Mouse (Mus musculus) cerebellum, postnatal 36 days (tissue): Measurements from ENCODE around the gene Sox5.

Experiments
- DNase-seq, 2 experiments: peaks; one replicate each; pipeline ENCODE4 v3.0.0; 2021 to 2022; ENCODE audit warnings: mixed read lengths in 2 of 2

The Sox5 gene

DNA sequence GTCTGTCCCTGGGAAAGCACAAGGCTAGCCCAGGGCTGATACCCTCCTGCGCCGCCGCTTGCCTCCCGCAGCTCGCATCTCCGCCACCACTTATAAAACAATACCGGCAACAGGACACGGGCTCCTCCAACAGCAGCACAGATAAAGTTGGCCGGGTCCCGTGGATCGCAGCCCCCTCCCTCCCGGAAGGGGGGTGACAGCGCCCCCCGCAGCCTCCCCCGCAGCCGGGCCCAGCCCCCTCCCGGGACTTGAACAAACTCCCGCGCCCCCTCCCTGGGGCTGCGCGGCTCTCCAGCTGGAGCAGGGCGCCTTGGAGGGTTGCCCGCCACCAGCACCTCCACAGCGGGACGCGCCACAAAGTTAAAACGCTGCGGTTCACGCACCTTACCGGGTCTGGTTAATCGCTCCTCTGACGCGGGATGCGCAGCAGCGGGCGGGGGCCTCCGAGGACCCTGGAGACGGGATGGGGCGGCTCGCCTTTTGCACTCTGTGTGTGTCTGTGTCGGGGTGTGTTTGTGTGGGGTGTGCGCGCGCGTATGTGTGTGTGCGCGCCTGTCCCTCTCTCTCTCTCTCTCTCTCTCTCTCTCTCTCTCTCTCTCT is at the start of gene Sox5:
Sox5 (minus strand) TSS at position 547 of the 600 bp plus-strand sequence.
- DNase-seq, result peak; percentile 44 to 48

DNA sequence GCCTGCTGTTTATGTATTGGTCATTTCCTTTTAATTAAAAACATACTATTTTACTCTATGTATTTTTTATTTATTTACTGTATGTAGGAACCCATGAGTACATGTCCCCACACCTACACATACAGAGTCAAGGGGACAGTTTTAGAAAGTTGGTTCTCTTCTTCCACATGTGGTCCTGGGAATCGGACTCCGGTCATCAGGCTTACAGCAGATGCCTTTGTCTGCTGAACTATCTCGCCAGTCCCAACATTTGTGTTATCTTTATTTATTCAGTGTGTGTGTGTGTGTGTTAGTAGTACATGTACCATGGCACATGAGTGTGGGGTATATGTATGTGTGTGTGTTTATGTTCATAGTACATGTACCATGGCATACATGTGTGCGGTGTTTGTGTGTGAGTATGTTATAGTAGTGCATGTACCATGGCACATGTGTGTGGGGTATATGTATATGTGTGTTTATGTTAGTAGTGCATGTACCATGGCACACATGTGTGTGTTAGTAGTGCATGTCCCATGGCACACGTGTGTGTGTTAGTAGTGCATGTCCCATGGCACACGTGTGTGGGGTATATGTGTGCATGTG is 43.3 kb upstream of the Sox5 start:
- no peak for DNase-seq

DNA sequence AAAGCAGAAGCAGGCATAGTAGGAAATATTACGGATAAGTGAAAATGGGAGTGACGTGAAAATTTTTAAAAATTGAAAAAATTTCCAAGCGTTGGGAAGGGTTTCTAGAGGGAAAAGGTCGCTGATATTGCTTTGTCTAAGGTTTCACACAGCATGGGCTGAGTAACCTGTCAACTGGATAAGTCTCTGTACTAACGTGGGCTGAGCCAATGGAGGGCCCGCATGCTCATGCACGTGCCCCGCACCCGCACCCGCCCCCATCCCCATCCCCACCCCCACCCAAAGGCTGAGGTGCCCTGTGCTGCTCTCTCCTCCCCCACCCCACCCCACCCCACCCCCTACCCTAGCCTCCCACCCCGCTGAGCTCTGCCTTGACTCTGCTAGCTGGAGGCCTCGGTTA is 42.4 kb upstream of the Sox5 start:
- no peak for DNase-seq

DNA sequence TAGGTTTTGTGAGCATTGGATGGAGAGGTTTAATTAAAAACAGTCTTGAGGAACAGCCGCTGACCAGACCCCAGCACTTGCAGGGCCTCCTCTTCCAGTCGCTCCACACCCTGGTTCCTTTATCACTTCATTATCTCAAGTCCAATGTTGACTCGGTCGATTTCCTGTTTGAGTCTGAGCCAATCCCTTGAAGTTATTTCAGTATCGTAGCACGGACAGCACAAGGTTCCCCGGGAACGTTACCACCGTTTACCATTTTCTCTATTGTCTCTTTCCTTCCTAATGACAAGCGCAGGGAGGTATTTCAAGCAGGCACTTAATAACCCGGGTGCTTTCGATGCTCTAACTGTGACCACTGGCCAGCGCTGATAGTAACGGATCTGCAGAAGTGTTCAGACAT is 40.8 kb upstream of the Sox5 start:
- DNase-seq, result no peak

DNA sequence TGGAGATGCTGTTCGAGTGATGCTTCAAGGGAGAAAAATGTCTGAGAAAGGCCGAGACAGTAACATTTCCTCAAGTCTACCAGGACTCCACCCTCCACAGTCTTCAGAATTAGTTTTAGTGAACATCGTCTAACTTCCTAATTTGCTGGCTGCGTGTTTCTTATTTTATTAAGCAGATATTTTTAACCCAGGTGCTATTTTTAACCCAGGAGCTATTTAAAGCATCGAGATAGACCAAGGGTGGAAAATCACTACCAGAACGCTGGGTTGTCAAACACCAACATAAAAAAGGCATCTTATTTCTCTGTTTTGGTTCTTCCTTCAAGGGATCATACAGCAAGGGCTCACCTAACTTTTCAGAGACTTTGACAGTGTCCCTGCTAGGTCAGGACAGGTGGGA is 39.2 kb upstream of the Sox5 start:
- no peak for DNase-seq

DNA sequence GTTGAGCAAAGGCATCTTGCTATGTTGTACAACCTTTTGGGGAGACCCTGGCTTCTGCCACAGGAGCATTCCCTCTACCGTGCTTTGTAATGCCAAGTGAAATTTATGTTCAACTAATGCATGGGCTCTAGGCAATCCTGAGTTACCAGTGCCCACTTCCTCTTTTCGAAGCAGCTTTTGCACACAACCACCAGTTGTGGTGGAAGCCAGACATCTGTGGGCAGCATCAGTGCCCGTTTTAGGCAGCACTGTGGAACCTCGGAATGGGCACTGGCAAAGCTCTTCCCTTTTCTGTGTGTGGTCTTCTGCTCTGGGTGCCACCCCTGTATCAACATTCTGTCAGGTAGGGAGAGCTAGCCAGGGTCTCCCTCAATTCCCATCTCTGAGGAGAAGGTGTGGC is 36.2 kb upstream of the Sox5 start:
- DNase-seq, result no peak

DNA sequence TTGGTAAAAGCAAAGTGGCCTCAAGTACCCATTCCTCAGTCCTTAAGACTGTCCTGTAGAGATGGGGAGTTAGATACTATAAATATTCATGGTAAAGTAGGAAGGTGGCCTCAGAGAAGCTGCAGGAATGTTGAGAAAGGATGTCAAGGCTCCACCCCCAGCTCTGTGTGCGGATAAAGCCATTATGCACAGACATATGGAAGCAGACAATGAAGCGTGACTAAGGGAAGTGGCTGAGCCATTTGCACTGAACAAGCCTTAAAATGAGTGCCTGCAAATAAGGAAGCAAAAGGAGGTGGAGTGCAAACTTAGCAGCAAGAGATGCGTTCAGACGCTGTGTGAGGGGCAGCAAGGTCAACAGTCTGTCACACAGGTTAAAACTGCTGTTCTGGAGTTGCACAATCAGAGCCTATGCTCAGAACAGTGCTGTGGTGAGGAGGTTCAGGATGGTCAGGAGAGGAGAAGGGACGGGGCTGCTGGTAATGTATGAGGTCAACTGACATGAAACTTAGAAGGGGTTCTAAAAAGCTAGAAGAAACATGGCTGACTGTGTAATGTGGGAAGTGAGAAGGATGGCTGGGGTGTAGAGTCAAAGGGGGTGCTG is 35.7 kb upstream of the Sox5 start:
- no peak for DNase-seq

DNA sequence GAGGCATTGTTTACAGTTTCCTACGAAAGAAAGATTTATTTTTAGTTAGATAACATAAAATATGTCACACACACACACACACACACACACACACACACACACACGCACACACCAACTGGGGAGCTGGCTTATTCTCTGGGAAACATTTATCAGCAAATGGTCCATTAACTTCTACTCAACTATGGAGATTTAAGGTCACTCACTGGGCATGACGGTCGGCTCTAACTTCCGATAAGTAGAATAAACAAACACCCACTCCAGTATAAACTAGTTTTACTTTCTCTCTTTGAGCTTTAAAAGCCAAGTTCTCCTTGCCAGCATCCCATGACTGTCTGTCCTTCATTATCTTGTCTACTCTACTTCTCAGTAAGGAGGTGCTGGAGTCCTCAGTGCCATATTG is 33.8 kb upstream of the Sox5 start:
- no peak for DNase-seq

DNA sequence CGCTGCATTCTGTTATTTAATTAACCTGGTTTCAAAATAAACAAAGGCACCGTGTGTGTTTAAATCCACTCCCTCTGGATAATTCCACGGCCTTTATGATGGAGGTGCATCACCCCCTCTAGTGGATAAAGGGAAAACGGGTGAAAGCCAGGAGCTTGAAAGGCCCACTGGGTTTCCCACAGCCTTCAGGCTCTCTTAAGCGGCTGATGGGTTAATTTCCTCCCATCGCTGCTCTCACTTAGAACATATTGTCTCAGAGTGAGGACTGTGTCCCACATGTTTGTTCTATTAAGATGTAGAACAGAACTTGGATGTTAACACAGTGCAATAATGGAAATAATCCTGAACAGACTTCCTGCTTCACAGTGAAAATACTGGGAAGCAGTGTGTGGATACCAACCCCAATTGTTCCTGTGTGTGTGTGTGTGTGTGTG is 33.2 kb upstream of the Sox5 start:
- DNase-seq, result peak; percentile 17 to 45

DNA sequence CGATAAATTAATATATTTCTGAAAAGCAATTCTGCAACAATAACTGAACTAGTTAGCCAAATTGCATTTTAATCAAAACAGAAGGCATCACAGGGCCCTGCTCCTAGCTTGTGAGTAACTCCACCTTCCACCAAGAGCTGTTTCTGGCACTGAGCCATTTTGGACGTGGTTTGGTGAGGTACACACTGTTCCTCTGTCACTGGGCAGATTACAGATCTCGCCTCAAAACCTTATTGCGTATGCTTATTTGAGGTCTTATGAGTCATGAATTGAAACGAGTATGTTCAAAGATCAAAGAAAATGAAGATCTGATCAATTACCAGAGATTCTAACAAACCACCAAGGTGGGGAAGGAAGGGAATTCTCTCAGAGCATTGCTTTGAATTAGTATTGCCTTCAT is 22.5 kb upstream of the Sox5 start:
- DNase-seq, result no peak

DNA sequence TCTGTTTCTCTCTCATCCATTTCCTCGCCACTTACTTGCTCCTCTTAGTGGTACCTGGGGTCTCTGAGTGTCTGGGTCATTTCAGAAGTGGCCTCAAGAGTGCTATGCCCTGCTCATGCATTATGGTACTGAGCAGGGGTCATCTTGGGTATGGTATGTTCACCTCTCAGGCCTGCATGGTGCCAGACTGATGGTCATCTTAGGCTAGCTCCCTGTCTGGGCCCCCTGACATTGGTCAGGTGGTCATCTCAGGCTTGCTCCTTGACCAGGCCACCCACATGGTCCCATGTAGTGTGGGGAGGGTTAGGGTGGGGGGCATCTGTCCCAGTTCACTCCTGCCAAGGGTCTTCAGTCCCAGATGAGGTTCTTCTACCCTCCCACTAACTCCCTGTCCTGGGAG is 21.3 kb upstream of the Sox5 start:
- DNase-seq, result no peak

DNA sequence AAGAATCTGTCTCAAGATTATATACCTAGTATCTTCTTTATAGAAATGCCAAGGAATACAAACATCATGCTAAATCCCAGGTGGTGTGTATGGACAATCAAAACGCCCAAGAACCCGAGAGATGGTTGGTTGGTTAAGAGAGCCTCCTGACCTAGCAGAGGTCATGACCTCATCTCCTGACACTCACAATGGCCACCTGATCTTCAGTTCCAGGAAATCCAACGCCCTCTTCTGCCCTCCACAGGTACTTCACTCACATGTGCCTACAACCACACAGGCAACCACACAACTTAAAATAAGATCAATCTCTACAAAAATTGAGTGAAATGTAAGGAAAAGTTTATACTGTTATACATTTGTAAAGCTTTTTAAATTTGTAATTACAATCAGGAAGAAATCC is 12.6 kb upstream of the Sox5 start:
- no peak for DNase-seq

DNA sequence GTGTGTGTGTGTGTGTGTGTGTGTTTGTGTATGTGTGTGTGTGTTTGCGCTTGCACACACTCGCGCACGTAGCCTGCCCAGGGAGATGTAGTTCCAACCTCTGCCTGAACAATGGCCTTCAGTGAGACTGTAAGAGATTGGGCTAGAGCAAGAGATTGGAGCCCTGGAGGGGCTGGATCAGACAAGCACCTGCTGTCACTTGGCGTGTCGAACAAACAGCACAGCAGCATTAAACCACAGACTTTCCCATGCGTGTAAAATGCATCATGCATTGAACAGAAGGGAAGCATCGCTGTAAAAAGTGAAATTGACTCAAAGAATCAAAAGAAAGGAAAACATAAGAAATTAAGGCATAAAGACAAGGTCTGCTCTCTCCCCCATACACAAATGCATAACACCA is 11.1 kb upstream of the Sox5 start:
- no peak for DNase-seq

DNA sequence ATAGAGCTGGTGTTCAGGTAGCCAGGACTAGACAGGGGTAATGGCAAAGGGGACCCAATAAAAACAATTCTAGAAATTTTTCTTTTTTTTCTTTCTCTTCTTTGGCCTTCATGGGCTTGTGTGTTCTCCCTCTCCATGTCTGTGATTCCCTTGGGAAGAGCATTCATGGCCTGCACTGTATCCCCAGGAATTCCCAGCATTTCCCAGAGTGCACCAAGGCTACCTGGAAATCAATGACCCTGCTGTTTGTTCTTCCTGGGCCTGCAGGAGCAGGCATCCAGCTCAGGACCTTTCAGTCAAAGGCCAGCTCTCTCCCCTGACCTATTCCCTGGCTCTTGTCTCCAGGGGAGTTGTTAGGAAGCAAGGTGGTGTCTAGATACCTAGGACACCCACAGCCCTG is 1.5 kb upstream of the Sox5 start:
- DNase-seq, result no peak

DNA sequence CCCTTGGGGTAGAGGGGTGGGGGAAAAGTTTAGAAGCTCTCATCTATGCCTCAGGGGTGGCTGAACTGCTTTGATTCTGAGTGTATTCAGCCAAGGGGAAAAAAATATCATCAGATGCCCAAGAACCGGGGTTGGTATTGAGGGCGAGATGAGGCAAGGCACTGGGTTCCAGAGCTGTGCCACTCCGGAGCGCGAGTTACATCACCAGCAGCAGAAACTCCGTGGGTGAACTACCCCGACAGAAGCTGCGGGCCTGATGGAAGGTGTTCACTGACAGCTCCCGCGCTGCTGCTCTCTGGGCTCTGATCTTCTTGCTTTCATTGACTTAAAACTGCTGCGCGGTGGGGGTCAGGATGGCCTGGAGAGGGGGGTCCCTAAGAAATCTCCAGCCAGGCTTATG is 1.1 kb upstream of the Sox5 start:
- no peak for DNase-seq

DNA sequence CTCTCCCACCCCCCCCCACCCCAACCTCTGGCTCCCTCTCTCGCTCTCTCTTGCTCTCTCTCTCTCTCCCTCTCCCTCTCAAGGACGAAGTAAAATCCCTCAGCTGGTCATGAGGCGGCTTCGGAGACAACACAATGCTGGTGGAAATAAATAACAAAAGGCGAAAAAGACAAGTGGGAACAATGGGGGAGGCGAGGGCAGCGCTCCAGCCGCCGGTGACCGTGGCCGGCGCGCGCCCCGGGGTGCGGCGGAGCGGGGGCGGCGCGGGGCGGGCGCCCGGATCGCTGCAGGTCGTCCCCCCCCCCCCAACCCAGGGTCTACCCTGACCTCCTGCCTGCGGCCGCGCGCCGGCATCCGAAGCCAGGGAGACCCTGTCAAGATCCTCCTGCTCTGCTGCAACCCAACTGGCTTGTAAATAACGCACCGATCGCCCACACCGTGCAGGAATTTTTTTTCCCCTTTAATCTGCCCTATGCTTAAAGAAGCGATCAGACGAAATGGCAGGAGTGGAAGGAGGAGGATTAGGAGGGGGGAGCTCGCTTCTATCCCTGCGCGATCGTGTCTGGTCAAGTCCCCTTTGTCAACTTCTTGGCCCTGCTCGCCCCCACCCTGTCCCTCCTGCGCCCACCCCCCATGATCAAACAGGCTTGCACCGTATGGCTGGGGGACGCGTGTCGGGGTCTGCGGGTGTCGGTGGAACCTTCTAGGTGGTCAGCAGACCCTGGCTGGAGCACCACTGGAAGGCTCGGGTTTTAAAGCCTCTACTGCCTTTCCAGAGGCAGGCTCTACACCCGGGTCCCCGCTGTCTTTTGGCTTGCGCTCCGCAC is 467 bp upstream of the Sox5 start:
- peak; percentile 6 to 16 for DNase-seq

DNA sequence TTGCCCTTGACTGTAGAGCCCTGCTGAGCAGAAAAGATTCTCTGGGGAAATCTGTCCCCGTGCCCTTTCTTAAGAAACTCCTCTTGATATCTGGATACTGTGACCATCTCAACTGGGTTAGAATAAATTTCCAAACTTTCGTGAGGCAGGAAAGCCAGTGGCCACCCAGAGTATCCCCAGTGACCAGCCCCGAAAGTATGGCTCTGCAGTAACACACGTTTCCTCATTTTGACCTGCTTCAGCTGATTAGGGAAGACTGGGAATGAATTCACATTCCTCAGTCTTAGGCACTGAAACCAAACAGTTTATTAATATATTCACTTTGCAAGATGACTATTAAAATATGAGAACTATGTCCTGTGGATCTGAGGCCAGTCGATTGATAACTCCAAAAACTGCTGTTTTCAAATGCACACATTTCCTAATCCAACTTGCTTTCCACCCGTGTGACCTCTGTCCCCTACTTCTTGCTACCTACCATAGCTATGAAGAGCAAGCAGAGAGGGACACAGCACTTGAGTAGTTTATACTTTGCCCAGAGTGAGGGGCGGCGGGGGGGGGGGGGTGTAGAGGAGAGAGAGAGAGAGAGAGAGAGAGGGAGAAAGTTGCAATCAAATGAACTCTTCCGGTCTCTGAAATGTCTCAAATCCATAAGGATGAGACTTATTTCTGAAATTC is 1.0 kb downstream of the Sox5 start:
- DNase-seq, result no peak

DNA sequence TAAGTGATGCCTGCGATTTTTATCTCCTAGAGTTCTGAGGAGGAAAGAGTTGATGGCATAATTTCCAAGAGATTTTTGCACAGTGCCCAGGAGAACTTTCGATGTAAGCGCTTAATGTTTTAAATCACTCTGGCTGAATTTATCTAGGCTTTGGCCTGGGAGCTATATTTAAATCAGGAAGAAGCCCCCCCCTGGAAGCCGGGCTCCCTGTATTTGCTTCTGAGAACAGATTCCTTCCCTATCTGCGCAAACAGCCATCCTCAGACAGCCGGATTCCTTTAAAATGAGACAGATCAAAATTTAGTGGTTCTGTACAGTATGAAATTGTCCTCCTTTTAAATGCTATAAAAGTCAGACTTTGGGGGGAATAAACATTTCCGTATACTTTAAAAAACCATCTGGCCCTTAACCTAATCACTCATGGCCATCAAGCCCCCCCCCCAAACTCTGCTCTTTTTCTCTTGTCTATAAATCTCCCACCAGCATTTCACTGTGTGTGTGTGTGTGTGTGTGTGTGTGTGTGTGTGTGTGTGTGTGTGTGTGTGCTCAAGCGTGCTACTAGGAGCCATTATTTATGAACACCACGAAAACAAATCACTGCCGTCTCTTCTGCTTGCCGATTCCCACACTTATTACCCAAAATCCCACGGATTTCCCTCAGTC is 1.7 kb downstream of the Sox5 start:
- DNase-seq, result no peak

DNA sequence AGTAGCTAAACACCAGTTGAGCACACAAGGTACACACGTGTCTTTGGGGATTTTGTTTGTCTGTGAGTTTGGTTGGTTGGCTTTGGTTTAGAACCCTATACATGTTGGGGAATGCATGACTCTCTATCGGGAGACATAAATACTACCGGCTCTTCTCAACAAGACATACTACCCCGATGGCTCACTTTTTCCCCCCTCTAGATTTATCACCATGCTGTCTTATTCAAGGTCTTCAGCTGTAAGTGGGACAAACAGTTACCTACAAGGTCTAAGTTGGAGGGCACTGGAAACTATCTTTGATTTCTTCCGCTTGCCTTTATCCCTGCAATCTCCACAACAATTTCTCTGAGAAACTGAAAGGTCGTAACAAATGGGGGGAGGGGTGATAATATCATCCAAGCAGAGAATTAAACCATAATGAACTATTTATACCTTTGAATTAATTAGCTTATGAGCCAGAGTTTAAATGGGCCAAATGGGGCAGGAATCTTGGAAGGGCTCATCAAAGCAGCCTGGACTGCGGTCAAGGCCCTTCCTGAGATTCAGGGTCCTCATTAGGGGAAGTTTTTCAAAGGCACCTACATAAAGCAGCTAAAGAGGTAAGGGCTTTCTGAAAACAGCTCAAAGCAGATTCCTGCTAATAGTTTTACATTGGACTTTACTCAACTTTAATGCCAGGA is 4.3 kb downstream of the Sox5 start:
- DNase-seq, result no peak

DNA sequence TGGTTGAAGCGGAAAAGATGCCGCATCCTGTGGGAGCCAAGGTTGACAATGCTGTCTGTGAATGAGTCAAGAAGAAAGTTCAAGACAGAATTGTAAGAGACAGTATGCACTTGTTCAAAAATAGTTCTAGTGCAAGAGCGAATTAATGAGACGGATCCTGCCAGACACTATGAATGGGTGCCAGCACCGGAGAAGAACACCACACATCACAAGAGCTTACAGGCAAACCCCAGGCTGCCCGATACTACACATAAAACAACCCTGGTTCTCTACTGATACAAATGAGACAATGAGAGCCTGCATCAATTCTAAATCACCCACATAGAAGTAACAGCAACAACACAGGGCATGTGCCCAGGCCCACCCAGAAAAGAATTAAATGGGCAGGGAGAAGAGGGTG is 8.0 kb downstream of the Sox5 start:
- no peak for DNase-seq

DNA sequence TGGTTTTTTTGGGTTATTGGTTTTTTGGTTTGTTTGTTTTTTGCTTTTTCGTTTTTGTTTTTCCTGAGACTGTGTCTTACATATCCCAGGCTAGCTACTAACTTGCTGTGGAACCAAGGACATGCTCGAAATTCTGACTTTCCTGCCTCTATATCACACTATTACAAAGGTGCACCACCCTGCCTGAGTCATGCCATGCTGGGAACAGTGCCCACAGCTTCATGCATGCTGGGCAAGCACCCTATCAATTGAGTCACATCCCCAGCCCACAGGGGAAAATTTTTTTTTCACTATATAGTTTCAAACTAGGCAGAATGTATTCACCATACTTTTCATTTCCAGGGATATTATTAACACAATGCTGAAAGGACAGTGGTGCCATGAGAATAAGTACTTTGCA is 8.8 kb downstream of the Sox5 start:
- no peak for DNase-seq
